Mouse (Mus musculus) forebrain, embryonic 16.5 days (tissue): Measurements from ENCODE around the gene Ccdc120. TPM values are rescaled to one million over a fixed set of nuclear protein-coding genes. Genes with fewer than 3 reads are reported as not detected.
A peak's percentile ranks its signal among the peaks of the same experiment; 100 is the strongest.
"Not testable (repeated sequence)": the region's sequence is repeated elsewhere in the genome, so short reads cannot be mapped to it uniquely, and the experiment has no call there.

Experiments
- ATAC-seq: fragments of 200-750 bp; cut with Nextera tagmentation; 2 replicates; pipeline ENCODE4 v1.8.0; 2017; ENCODE audit warnings: mild to moderate bottlenecking, moderate library complexity
- H3K27ac ChIP-seq: fragments of 300-500 bp; sonication (generic); 2 replicates; pipeline ENCODE4 v1.5.1; 2014; ENCODE audit warnings: low read length, control low read depth
- H3K27me3 ChIP-seq: fragments of 300-500 bp; sonication (generic); replicated peaks from 2 replicates; pipeline ENCODE4 v1.6.1; 2014; ENCODE audit warnings: low read length; ENCODE audit not compliant: control insufficient read depth, insufficient read depth
- H3K36me3 ChIP-seq: fragments of 300-500 bp; sonication (generic); 2 replicates; pipeline ENCODE4 v1.6.1; 2014; ENCODE audit not compliant: control insufficient read depth, insufficient read depth
- H3K4me1 ChIP-seq: fragments of 300-500 bp; sonication (generic); replicated peaks from 2 replicates; pipeline ENCODE4 v1.6.1; 2014; ENCODE audit warnings: low read length; ENCODE audit not compliant: control insufficient read depth, insufficient read depth
- H3K4me2 ChIP-seq: fragments of 300-500 bp; sonication (generic); 2 replicates; pipeline ENCODE4 v1.6.1; 2014; ENCODE audit warnings: mild to moderate bottlenecking, low read length, control low read depth
- H3K4me3 ChIP-seq: fragments of 300-500 bp; sonication (generic); replicated peaks from 2 replicates; pipeline ENCODE4 v1.5.1; 2014; ENCODE audit warnings: mild to moderate bottlenecking, low read length, control low read depth
- H3K9ac ChIP-seq: fragments of 300-500 bp; sonication (generic); replicated peaks from 2 replicates; pipeline ENCODE4 v1.6.1; 2014; ENCODE audit warnings: low read depth, low read length, control low read depth
- H3K9me3 ChIP-seq: fragments of 300-500 bp; sonication (generic); 2 replicates; pipeline ENCODE4 v1.6.1; 2016; ENCODE audit warnings: low read length; ENCODE audit not compliant: control insufficient read depth
- whole genome bisulfite sequencing: fragments of 180-500 bp; shearing (Covaris S2); extraction: QIAGEN DNeasy Blood & Tissue Kit; methylation state at CpG from one replicate; pipeline ENCODE4 v1.1.7; 2014; 5-methylcytosine and 5-hydroxymethylcytosine counted together
- polyA plus RNA-seq: library from polyadenylated mRNA; unstranded; fragments of >200 nt; fragmentation: Nextera tagmentation; extraction: Ambion mirVana; gene quantifications from 2 replicates; pipeline ENCODE4 v1.2.1, GENCODE M21; 2015

Ccdc120 gene
- polyA plus RNA-seq, 1 experiment from 2014 or later = 64.2 TPM

GRCm38 (mm10) chrX:7762921-7763197 lies 12.2 kb upstream of the Ccdc120 start:
- Histone ChIP-seq H3K27me3 (no peaks in the 10 kb centered on the region), H3K9ac (peak overlapping the region; percentile 58), H3K27ac (no peak overlapping the region; the same call in 1 of the 2 replicates), H3K4me1 (peaks cover 19% of the 10 kb centered on the region), H3K9me3 (no peaks in the 10 kb centered on the region; the same call in 1 of the 2 replicates), H3K36me3 (0 out of 2 replicates have a peak, but pooled peaks cover 2% of the 10 kb centered on the region), H3K4me3 (peak overlapping the region; percentile 61), H3K4me2 (peak overlapping the region; percentile 67)
- no peak for ATAC-seq
- WGBS = 10% methylated on average over 17 of the region's 21 CpGs

GRCm38 (mm10) chrX:7762137-7762920 lies 11.6 kb upstream of the Ccdc120 start, which contains the start of gene Tfe3:
Gene Tfe3 (plus strand): TSS chrX:7762560.
- H3K9ac ChIP-seq = peak within 1 kb of the TSS; percentile 58
- no peak within 1 kb of the TSS; the same call in 1 of the 2 replicates for H3K27ac ChIP-seq
- WGBS = 13% methylated on average over 36 of the region's 38 CpGs

GRCm38 (mm10) chrX:7753627-7754026 lies 2.9 kb upstream of the Ccdc120 start:
- 27% methylated on average over 2 of the region's 3 CpGs for WGBS
- not testable (repeated sequence) for H3K9ac ChIP-seq, H3K36me3 ChIP-seq, H3K4me2 ChIP-seq, H3K4me1 ChIP-seq, H3K4me3 ChIP-seq, H3K9me3 ChIP-seq, H3K27me3 ChIP-seq, H3K27ac ChIP-seq, ATAC-seq

More at GRCm38 (mm10) chrX:7762137-7762920, 11.6 kb upstream of the Ccdc120 start, which contains the start of gene Tfe3:
- H3K36me3 ChIP-seq = 0 out of 2 replicates have a peak, but pooled peaks cover 2% of the 10 kb centered on the region
- no peaks in the 10 kb centered on the region for H3K9me3 ChIP-seq
- ATAC-seq = peak; percentile 96
- peaks cover 19% of the 10 kb centered on the region for H3K4me1 ChIP-seq
- H3K4me2 ChIP-seq = peak within 1 kb of the TSS; percentile 67
- peak within 1 kb of the TSS; percentile 61 for H3K4me3 ChIP-seq
- no peaks in the 10 kb centered on the region for H3K27me3 ChIP-seq

GRCm38 (mm10) chrX:7745429-7745828 lies 5.3 kb downstream of the Ccdc120 start:
- Histone ChIP-seq H3K27ac (no peak overlapping the region), H3K4me2 (no peak overlapping the region), H3K27me3 (no peaks in the 10 kb centered on the region), H3K36me3 (no peaks in the 10 kb centered on the region), H3K4me1 (0 out of 2 replicates have a peak, but pooled peaks cover 4% of the 10 kb centered on the region), H3K4me3 (no peak overlapping the region), H3K9ac (no peak overlapping the region), H3K9me3 (no peaks in the 10 kb centered on the region)
- 87% methylated on average over 8 of the region's 8 CpGs for WGBS
- ATAC-seq = no peak

GRCm38 (mm10) chrX:7744940-7745339 lies 5.8 kb downstream of the Ccdc120 start:
- WGBS = 64% methylated on average over 1 of the region's 1 CpGs
- Histone ChIP-seq H3K9me3 (no peaks in the 10 kb centered on the region), H3K36me3 (no peaks in the 10 kb centered on the region), H3K27ac (no peak overlapping the region), H3K4me1 (0 out of 2 replicates have a peak, but pooled peaks cover 4% of the 10 kb centered on the region), H3K9ac (no peak overlapping the region), H3K27me3 (no peaks in the 10 kb centered on the region), H3K4me3 (no peak overlapping the region), H3K4me2 (no peak overlapping the region)
- ATAC-seq = no peak

- Histone ChIP-seq H3K36me3 (no peaks in the 10 kb centered on the region), H3K27me3 (no peaks in the 10 kb centered on the region), H3K27ac (no peak overlapping the region), H3K4me1 (peaks cover 4% of the 10 kb centered on the region; the same call in 1 of the 2 replicates), H3K9ac (no peak overlapping the region), H3K9me3 (no peaks in the 10 kb centered on the region), H3K4me3 (no peak overlapping the region), H3K4me2 (no peak overlapping the region)
- ATAC-seq = no peak
- WGBS = 53% methylated on average over 5 of the region's 5 CpGs
Observed at GRCm38 (mm10) chrX:7743470-7743869, 7.2 kb downstream of the Ccdc120 start.

GRCm38 (mm10) chrX:7741103-7741502 lies 9.6 kb downstream of the Ccdc120 start:
- no peak overlapping the region for H3K27ac ChIP-seq
- no peaks in the 10 kb centered on the region for H3K9me3 ChIP-seq
- no peak for ATAC-seq
- peaks cover 4% of the 10 kb centered on the region; the same call in 1 of the 2 replicates for H3K4me1 ChIP-seq
- H3K9ac ChIP-seq = no peak overlapping the region
- no peaks in the 10 kb centered on the region for H3K27me3 ChIP-seq
- 87% methylated on average over 5 of the region's 5 CpGs for WGBS
- H3K4me3 ChIP-seq = no peak overlapping the region
- H3K36me3 ChIP-seq = 0 out of 2 replicates have a peak, but pooled peaks cover 6% of the 10 kb centered on the region
- H3K4me2 ChIP-seq = no peak overlapping the region

GRCm38 (mm10) chrX:7740082-7740819 lies 10.5 kb downstream of the Ccdc120 start:
- no peak overlapping the region for H3K4me2 ChIP-seq
- no peak for ATAC-seq
- H3K27me3 ChIP-seq = no peaks in the 10 kb centered on the region
- peaks cover 4% of the 10 kb centered on the region; the same call in 1 of the 2 replicates for H3K4me1 ChIP-seq
- H3K9ac ChIP-seq = no peak overlapping the region
- H3K36me3 ChIP-seq = 0 out of 2 replicates have a peak, but pooled peaks cover 8% of the 10 kb centered on the region
- WGBS = 79% methylated on average over 10 of the region's 10 CpGs
- H3K27ac ChIP-seq = no peak overlapping the region
- no peaks in the 10 kb centered on the region for H3K9me3 ChIP-seq
- H3K4me3 ChIP-seq = no peak overlapping the region
